Comparison of ENCODE assay signal across 7 mouse cellular contexts in genomic region chr7:140954733-140955071, GRCm38 (mm10). TPM values are rescaled to one million over a fixed set of nuclear protein-coding genes. Genes with fewer than 3 reads are reported as not detected.
DNase-seq lines count a peak whose midpoint lies in the region; ATAC-seq and TF ChIP-seq lines count a peak whose summit lies in the region.

No protein-coding gene starts in this region.

- WGBS in hindbrain, embryonic 15.5 days = 22% methylated on average over 9 of the region's 9 CpGs

- peak; percentile 71 for DNase-seq in ZHBTc4 (ENCODE audit: low read depth, low spot score)
- no peak for DNase-seq in urinary bladder, adult 18-20 months (ENCODE audit: low spot score in 2 of 2)
- no peak for DNase-seq in cerebellum, adult 8-10 months
- DNase-seq in T-cell, adult 2 months (ENCODE audit: low spot score) = no peak

- ATAC-seq in hindbrain, embryonic 15.5 days (ENCODE audit: low FRiP score, low read depth) = no peak

- H3K9me3 ChIP-seq in ES-Bruce4 (replicated peaks; ENCODE audit: control insufficient read depth, insufficient read depth, low read length, poor library complexity, severe bottlenecking) = no peaks in the 10 kb centered on the region
- no peaks in the 10 kb centered on the region for H3K9me3 ChIP-seq in hindbrain, embryonic 15.5 days
- H3K9me3 ChIP-seq in megakaryocyte, embryonic 14.5 days = no peaks in the 10 kb centered on the region

- H3K4me1 ChIP-seq in ES-Bruce4 (ENCODE audit: control insufficient read depth, insufficient read depth, low read length) = peaks cover 8% of the 10 kb centered on the region
- peaks cover 19% of the 10 kb centered on the region; the same call in 1 of the 2 replicates for H3K4me1 ChIP-seq in hindbrain, embryonic 15.5 days (replicated peaks)
- peaks cover 94% of the 10 kb centered on the region for H3K4me1 ChIP-seq in megakaryocyte, embryonic 14.5 days

- no peak overlapping the region for H3K27ac ChIP-seq in ES-Bruce4 (ENCODE audit: insufficient read depth, low read length)
- H3K27ac ChIP-seq in hindbrain, embryonic 15.5 days (replicated peaks) = no peak overlapping the region

- H3K36me3 ChIP-seq in ES-Bruce4 (ENCODE audit: control insufficient read depth, insufficient read depth, low read length, poor library complexity, severe bottlenecking) = peaks cover 16% of the 10 kb centered on the region
- H3K36me3 ChIP-seq in hindbrain, embryonic 15.5 days = no peaks in the 10 kb centered on the region
- H3K36me3 ChIP-seq in megakaryocyte, embryonic 14.5 days (replicated peaks; ENCODE audit: low read length) = peaks cover 47% of the 10 kb centered on the region

- H3K4me2 ChIP-seq in hindbrain, embryonic 15.5 days = peak overlapping the region; percentile 62

- no peaks in the 10 kb centered on the region for H3K27me3 ChIP-seq in ES-Bruce4 (ENCODE audit: control insufficient read depth, insufficient read depth, low read length, poor library complexity, severe bottlenecking)
- no peaks in the 10 kb centered on the region for H3K27me3 ChIP-seq in hindbrain, embryonic 15.5 days
- H3K27me3 ChIP-seq in megakaryocyte, embryonic 14.5 days (replicated peaks) = no peaks in the 10 kb centered on the region

- no peak for TF ChIP-seq CTCF in ES-Bruce4 (IDR thresholded peaks at IDR 0.05; ENCODE audit: low read depth, low read length)

- no peak for TF ChIP-seq POLR2A in ES-Bruce4 (IDR thresholded peaks at IDR 0.05; ENCODE audit: insufficient read depth, low read length)

- H3K4me3 ChIP-seq in ES-Bruce4 (ENCODE audit: low read depth, low read length) = peak overlapping the region; percentile 95
- H3K4me3 ChIP-seq in hindbrain, embryonic 15.5 days = peak overlapping the region; percentile 29
- H3K4me3 ChIP-seq in megakaryocyte, embryonic 14.5 days (replicated peaks) = peak overlapping the region; percentile 95

- no peak for TF ChIP-seq EP300 in ES-Bruce4 (IDR thresholded peaks at IDR 0.05; ENCODE audit: insufficient read depth, low read depth, low read length)

- peak overlapping the region; percentile 82 for H3K9ac ChIP-seq in ES-Bruce4 (ENCODE audit: low read depth, poor library complexity, severe bottlenecking)
- no peak overlapping the region for H3K9ac ChIP-seq in hindbrain, embryonic 15.5 days

RNA-seq across cellular contexts. Expression of gene Gm45717, which starts 1.0 kb away (rescaled TPM):
- polyA plus RNA-seq in ES-Bruce4 (2011; ENCODE audit: insufficient read depth, insufficient read length, low read depth, missing spikeins) = 3.1 TPM in 1 of 2 replicates, not detected in the other
- polyA plus RNA-seq in hindbrain, embryonic 15.5 days (2015; fragmentation: Nextera tagmentation; extraction: Ambion mirVana) = not detected in 2 replicates
- not detected in 2 replicates for polyA plus RNA-seq in megakaryocyte, embryonic 14.5 days (2012; ENCODE audit: insufficient read depth, low replicate concordance)

RNA-seq across cellular contexts. Expression of gene Ifitm2, which starts 1.1 kb away (rescaled TPM):
- 720 and 786 TPM in 2 replicates for polyA plus RNA-seq in ES-Bruce4 (2011; ENCODE audit: insufficient read depth, insufficient read length, low read depth, missing spikeins)
- polyA plus RNA-seq in hindbrain, embryonic 15.5 days (2015; fragmentation: Nextera tagmentation; extraction: Ambion mirVana) = 190 and 193 TPM in 2 replicates
- 93.8 and 722 TPM in 2 replicates for polyA plus RNA-seq in megakaryocyte, embryonic 14.5 days (2012; ENCODE audit: insufficient read depth, low replicate concordance)

RNA-seq across cellular contexts. Expression of gene Ifitm5, which starts 4.6 kb away (rescaled TPM):
- polyA plus RNA-seq in ES-Bruce4 (2011; ENCODE audit: insufficient read depth, insufficient read length, low read depth, missing spikeins) = 1.8 and 3.9 TPM in 2 replicates
- polyA plus RNA-seq in hindbrain, embryonic 15.5 days (2015; fragmentation: Nextera tagmentation; extraction: Ambion mirVana) = 0.75 and 0.82 TPM in 2 replicates
- not detected in 2 replicates for polyA plus RNA-seq in megakaryocyte, embryonic 14.5 days (2012; ENCODE audit: insufficient read depth, low replicate concordance)

RNA-seq across cellular contexts. Expression of gene Ifitm1, which starts 12.3 kb away (rescaled TPM):
- 501 and 504 TPM in 2 replicates for polyA plus RNA-seq in ES-Bruce4 (2011; ENCODE audit: insufficient read depth, insufficient read length, low read depth, missing spikeins)
- 16.6 and 19.9 TPM in 2 replicates for polyA plus RNA-seq in hindbrain, embryonic 15.5 days (2015; fragmentation: Nextera tagmentation; extraction: Ambion mirVana)
- polyA plus RNA-seq in megakaryocyte, embryonic 14.5 days (2012; ENCODE audit: insufficient read depth, low replicate concordance) = 27.5 and 76.2 TPM in 2 replicates

RNA-seq across cellular contexts. Expression of gene Pgghg, which starts 13.5 kb away (rescaled TPM):
- 9.4 and 9.7 TPM in 2 replicates for polyA plus RNA-seq in ES-Bruce4 (2011; ENCODE audit: insufficient read depth, insufficient read length, low read depth, missing spikeins)
- polyA plus RNA-seq in hindbrain, embryonic 15.5 days (2015; fragmentation: Nextera tagmentation; extraction: Ambion mirVana) = 9.1 TPM in 2 replicates
- polyA plus RNA-seq in megakaryocyte, embryonic 14.5 days (2012; ENCODE audit: insufficient read depth, low replicate concordance) = 6.6 and 7.4 TPM in 2 replicates

Comparison
In these comparisons a context has a peak if more than half of its experiments do, and no peak if none do; other contexts are left out.
1. H3K4me3 ChIP-seq: peak in every context shown above with its lines; median percentile 95 in ES-Bruce4; 95 in megakaryocyte, embryonic 14.5 days; 29 in hindbrain, embryonic 15.5 days.